Mouse (Mus musculus): ENCODE data around the gene Tas2r113. TPM values are rescaled to one million over a fixed set of nuclear protein-coding genes. Genes with fewer than 3 reads are reported as not detected.
"Not testable (repeated sequence)": the region's sequence is repeated elsewhere in the genome, so short reads cannot be mapped to it uniquely, and the experiment has no call there.

Tas2r113 gene
- polyA plus RNA-seq (2015; fragmentation: Nextera tagmentation; extraction: Ambion mirVana), result not detected in 2 replicates

DNA sequence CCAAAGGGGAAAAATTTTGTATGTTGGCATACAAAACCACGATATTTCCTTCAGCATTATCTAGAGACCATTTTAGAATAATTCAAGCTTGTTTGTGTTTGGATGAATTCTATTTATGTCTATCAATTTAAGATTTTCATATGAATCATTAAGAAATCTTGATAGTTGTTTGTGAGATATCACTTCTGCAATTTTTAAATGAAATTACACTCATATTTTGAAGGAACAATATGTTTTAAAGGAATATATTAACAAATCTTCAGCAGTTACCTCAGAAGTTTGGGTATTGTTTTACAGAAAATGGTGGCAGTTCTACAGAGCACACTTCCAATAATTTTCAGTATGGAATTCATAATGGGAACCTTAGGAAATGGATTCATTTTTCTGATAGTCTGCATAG lies at the start of gene Tas2r113:
Tas2r113 (plus strand) TSS at position 301 of the 400 bp plus-strand sequence.
- H3K9ac ChIP-seq (replicated peaks), result no peak within 1 kb of the TSS
- H3K4me2 ChIP-seq, result no peak within 1 kb of the TSS
- no peak for ATAC-seq (ENCODE audit: low FRiP score)
- no peaks in the 10 kb centered on the region for H3K4me1 ChIP-seq
- 76% methylated on average over 1 of the region's 1 CpGs for WGBS
- H3K27me3 ChIP-seq (replicated peaks), result no peaks in the 10 kb centered on the region
- no peaks in the 10 kb centered on the region for H3K36me3 ChIP-seq
- H3K27ac ChIP-seq (replicated peaks), result no peak within 1 kb of the TSS
- no peak within 1 kb of the TSS for H3K4me3 ChIP-seq (replicated peaks)
- no peaks in the 10 kb centered on the region for H3K9me3 ChIP-seq (replicated peaks)

- Histone ChIP-seq H3K4me3 (replicated peaks) (no peak within 1 kb of the TSS), H3K4me2 (no peak within 1 kb of the TSS), H3K4me1 (no peaks in the 10 kb centered on the region), H3K9me3 (replicated peaks) (no peaks in the 10 kb centered on the region), H3K36me3 (no peaks in the 10 kb centered on the region), H3K27me3 (replicated peaks) (no peaks in the 10 kb centered on the region), H3K9ac (replicated peaks) (no peak within 1 kb of the TSS), H3K27ac (replicated peaks) (no peak within 1 kb of the TSS)
- 93% methylated on average over 1 of the region's 1 CpGs for whole genome bisulfite sequencing
- ATAC-seq (ENCODE audit: low FRiP score), result no peak
Measured at GRCm38 (mm10) chr6:132846842-132847241, 46.0 kb upstream of the Tas2r113 start, which contains the start of gene Tas2r123. Gene Tas2r123, plus strand, starts transcription at chr6:132847142.

GRCm38 (mm10) chr6:132855138-132855537 lies 37.7 kb upstream of the Tas2r113 start, which contains the start of gene Tas2r116:
Gene Tas2r116, plus strand, starts transcription at chr6:132855438.
- H3K9ac ChIP-seq (replicated peaks), result no peak within 1 kb of the TSS
- 81% methylated on average over 1 of the region's 1 CpGs for WGBS
- no peak for ATAC-seq (ENCODE audit: low FRiP score)
- H3K4me3 ChIP-seq (replicated peaks), result no peak within 1 kb of the TSS
- H3K27ac ChIP-seq (replicated peaks), result no peak within 1 kb of the TSS
- H3K36me3 ChIP-seq, result no peaks in the 10 kb centered on the region
- H3K4me2 ChIP-seq, result no peak within 1 kb of the TSS
- H3K4me1 ChIP-seq, result no peaks in the 10 kb centered on the region
- no peaks in the 10 kb centered on the region for H3K9me3 ChIP-seq (replicated peaks)
- H3K27me3 ChIP-seq (replicated peaks), result no peaks in the 10 kb centered on the region

DNA sequence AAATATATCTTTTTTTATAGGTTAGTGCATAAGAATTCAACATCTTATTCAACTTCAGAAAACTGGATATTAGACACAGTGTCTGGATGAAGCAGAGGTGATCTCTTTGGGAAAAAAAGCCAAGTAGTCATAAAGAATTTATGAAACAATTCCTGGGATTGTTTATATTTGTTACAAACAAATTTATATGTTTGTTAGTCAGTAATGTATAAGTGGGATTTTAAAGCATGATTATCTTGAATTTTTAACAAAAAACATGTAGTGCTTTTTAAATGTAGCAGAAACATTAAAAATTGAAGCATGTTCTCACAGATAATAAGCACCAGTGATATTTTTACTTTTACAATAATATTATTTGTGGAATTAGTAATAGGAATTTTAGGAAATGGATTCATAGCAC lies 25.1 kb upstream of the Tas2r113 start, which contains the start of gene Tas2r110:
Tas2r110 (plus strand) TSS at position 301 of the 400 bp plus-strand sequence.
- ATAC-seq (ENCODE audit: low FRiP score), result no peak
- Histone ChIP-seq H3K9ac (replicated peaks) (no peak within 1 kb of the TSS), H3K4me2 (no peak within 1 kb of the TSS), H3K9me3 (replicated peaks) (no peaks in the 10 kb centered on the region), H3K27me3 (replicated peaks) (no peaks in the 10 kb centered on the region), H3K4me1 (no peaks in the 10 kb centered on the region), H3K36me3 (no peaks in the 10 kb centered on the region), H3K4me3 (replicated peaks) (no peak within 1 kb of the TSS), H3K27ac (replicated peaks) (no peak within 1 kb of the TSS)

DNA sequence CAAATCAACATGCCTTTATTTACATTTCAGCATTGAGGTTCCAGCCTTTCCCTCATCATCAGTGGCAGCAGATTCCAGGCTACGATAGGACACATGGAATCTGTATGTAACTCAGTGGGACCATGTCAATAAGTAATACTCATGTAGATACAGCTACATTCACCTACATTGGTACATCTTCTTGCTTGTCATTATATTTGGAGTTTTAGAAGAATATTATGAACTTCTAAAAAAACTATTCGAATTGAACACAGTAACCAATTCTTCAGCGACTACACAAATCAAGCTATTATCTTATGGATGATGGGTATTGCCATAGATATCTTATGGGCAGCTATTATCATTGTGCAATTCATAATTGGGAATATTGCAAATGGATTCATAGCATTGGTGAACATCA lies 16.5 kb downstream of the Tas2r113 start, which contains the start of gene Tas2r125:
Tas2r125 (plus strand) TSS at position 301 of the 400 bp plus-strand sequence.
- H3K4me1 ChIP-seq, result no peaks in the 10 kb centered on the region
- no peak within 1 kb of the TSS for H3K4me2 ChIP-seq
- H3K4me3 ChIP-seq (replicated peaks), result no peak within 1 kb of the TSS
- no peaks in the 10 kb centered on the region for H3K36me3 ChIP-seq
- no peak for ATAC-seq (ENCODE audit: low FRiP score)
- no peak within 1 kb of the TSS for H3K9ac ChIP-seq (replicated peaks)
- H3K27ac ChIP-seq (replicated peaks), result no peak within 1 kb of the TSS
- H3K9me3 ChIP-seq (replicated peaks), result no peaks in the 10 kb centered on the region
- WGBS, result 90% methylated on average over 3 of the region's 3 CpGs
- H3K27me3 ChIP-seq (replicated peaks), result no peaks in the 10 kb centered on the region

- not testable (repeated sequence) for H3K9me3 ChIP-seq (replicated peaks); H3K36me3 ChIP-seq; H3K27me3 ChIP-seq (replicated peaks); ATAC-seq (ENCODE audit: low FRiP score); H3K9ac ChIP-seq (replicated peaks); H3K27ac ChIP-seq (replicated peaks); H3K4me1 ChIP-seq; H3K4me3 ChIP-seq (replicated peaks); H3K4me2 ChIP-seq
Measured at GRCm38 (mm10) chr6:132941376-132941775, 48.6 kb downstream of the Tas2r113 start.

Other genes with a start within 250 kb of the Tas2r113 start
- gene A630073D07Rik, start 241.5 kb upstream of the Tas2r113 start, polyA plus RNA-seq (2015; fragmentation: Nextera tagmentation; extraction: Ambion mirVana), result not detected in 2 replicates
- gene Tas2r120, start 236.1 kb upstream of the Tas2r113 start, polyA plus RNA-seq (2015; fragmentation: Nextera tagmentation; extraction: Ambion mirVana), result not detected in 2 replicates
- not detected in 2 replicates for gene Tas2r121, start 192.0 kb upstream of the Tas2r113 start, polyA plus RNA-seq (2015; fragmentation: Nextera tagmentation; extraction: Ambion mirVana)
- gene Tas2r122, start 181.1 kb upstream of the Tas2r113 start, polyA plus RNA-seq (2015; fragmentation: Nextera tagmentation; extraction: Ambion mirVana), result not detected in 2 replicates
- not detected in 2 replicates for gene Tas2r115, start 155.0 kb upstream of the Tas2r113 start, polyA plus RNA-seq (2015; fragmentation: Nextera tagmentation; extraction: Ambion mirVana)
- not detected in 2 replicates for gene Tas2r124, start 138.3 kb upstream of the Tas2r113 start, polyA plus RNA-seq (2015; fragmentation: Nextera tagmentation; extraction: Ambion mirVana)
- gene Tas2r102, start 130.9 kb upstream of the Tas2r113 start, polyA plus RNA-seq (2015; fragmentation: Nextera tagmentation; extraction: Ambion mirVana), result not detected in 2 replicates
- gene Tas2r136, start 114.8 kb upstream of the Tas2r113 start, polyA plus RNA-seq (2015; fragmentation: Nextera tagmentation; extraction: Ambion mirVana), result not detected in 2 replicates
- not detected in 2 replicates for gene Tas2r117, start 90.2 kb upstream of the Tas2r113 start, polyA plus RNA-seq (2015; fragmentation: Nextera tagmentation; extraction: Ambion mirVana)
- gene Tas2r123, start 45.9 kb upstream of the Tas2r113 start, polyA plus RNA-seq (2015; fragmentation: Nextera tagmentation; extraction: Ambion mirVana), result not detected in 2 replicates
- gene Tas2r116, start 37.6 kb upstream of the Tas2r113 start, polyA plus RNA-seq (2015; fragmentation: Nextera tagmentation; extraction: Ambion mirVana), result not detected in 2 replicates
- not detected in 2 replicates for gene Tas2r110, start 25.0 kb upstream of the Tas2r113 start, polyA plus RNA-seq (2015; fragmentation: Nextera tagmentation; extraction: Ambion mirVana)
- not detected in 2 replicates for gene Tas2r125, start 16.6 kb downstream of the Tas2r113 start, polyA plus RNA-seq (2015; fragmentation: Nextera tagmentation; extraction: Ambion mirVana)
- not detected in 2 replicates for gene Tas2r129, start 58.1 kb downstream of the Tas2r113 start, polyA plus RNA-seq (2015; fragmentation: Nextera tagmentation; extraction: Ambion mirVana)
- gene Tas2r131, start 64.9 kb downstream of the Tas2r113 start, polyA plus RNA-seq (2015; fragmentation: Nextera tagmentation; extraction: Ambion mirVana), result not detected in 2 replicates
- not detected in 2 replicates for gene Tas2r109, start 88.0 kb downstream of the Tas2r113 start, polyA plus RNA-seq (2015; fragmentation: Nextera tagmentation; extraction: Ambion mirVana)
- gene Tas2r103, start 144.1 kb downstream of the Tas2r113 start, polyA plus RNA-seq (2015; fragmentation: Nextera tagmentation; extraction: Ambion mirVana), result not detected in 2 replicates
- not detected in 2 replicates for gene Tas2r140, start 162.8 kb downstream of the Tas2r113 start, polyA plus RNA-seq (2015; fragmentation: Nextera tagmentation; extraction: Ambion mirVana)
- gene Smim10l1, start 211.9 kb downstream of the Tas2r113 start, polyA plus RNA-seq (2015; fragmentation: Nextera tagmentation; extraction: Ambion mirVana), result 116 and 136 TPM in 2 replicates